Mouse (Mus musculus) embryonic fibroblast, embryonic 13.5 days (primary cell): ENCODE data around the gene Nek11. TPM values are rescaled to one million over a fixed set of nuclear protein-coding genes. Genes with fewer than 3 reads are reported as not detected.

ENCODE experiments used
- H3K27ac ChIP-seq: 2 replicates; pipeline ENCODE4 v1.5.1; 2012; ENCODE audit warnings: low read length, control low read depth, inconsistent platforms; ENCODE audit not compliant: insufficient read depth
- H3K4me1 ChIP-seq: 2 replicates; pipeline ENCODE4 v1.6.1; 2011; ENCODE audit warnings: low read length; ENCODE audit not compliant: control insufficient read depth, insufficient read depth
- H3K4me3 ChIP-seq: 2 replicates; pipeline ENCODE4 v1.5.1; 2011; ENCODE audit warnings: mild to moderate bottlenecking, control low read depth, low read length; ENCODE audit not compliant: insufficient read depth
- CTCF ChIP-seq: IDR thresholded peaks from 2 replicates; pipeline ENCODE4 v1.5.1; 2011; ENCODE audit warnings: mild to moderate bottlenecking, control low read depth, low read length, moderate library complexity, borderline replicate concordance; ENCODE audit not compliant: insufficient read depth
- POLR2A ChIP-seq: IDR thresholded peaks from 2 replicates; pipeline ENCODE4 v1.6.1; 2011; ENCODE audit warnings: low read depth, mild to moderate bottlenecking, control low read depth, low read length, moderate library complexity
- polyA plus RNA-seq: library from polyadenylated mRNA; stranded (reverse); fragments of >200 nt; gene quantifications from 2 replicates; pipeline ENCODE4 v1.2.4, GENCODE M21; 2011; ENCODE audit warnings: low read depth; ENCODE audit not compliant: missing spikeins, insufficient read length

The Nek11 gene
- polyA plus RNA-seq, 1 experiment = 0.54 TPM

DNA sequence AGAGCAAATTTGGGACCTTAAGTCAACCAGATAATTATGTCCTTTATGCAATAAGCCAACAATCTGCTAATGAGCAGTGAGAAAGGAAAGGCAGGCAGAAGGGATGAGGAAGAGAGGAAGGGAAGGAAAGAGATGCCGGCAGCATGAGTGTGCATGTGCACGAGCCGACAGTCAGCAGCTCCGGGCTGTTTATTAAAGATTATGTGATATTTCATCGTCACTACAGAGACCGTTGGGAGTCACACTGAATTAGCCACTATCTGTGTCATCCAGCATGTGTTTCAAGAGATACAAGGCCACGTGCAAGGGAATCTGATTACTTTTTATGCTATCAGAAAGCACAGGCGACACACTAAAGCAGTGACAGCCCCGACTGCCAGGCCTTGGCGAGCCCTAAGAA lies 73.5 kb downstream of the Nek11 start:
- H3K4me1 ChIP-seq = no peaks in the 10 kb centered on the region
- H3K27ac ChIP-seq = no peak overlapping the region
- TF ChIP-seq CTCF = no peak
- TF ChIP-seq POLR2A = no peak
- no peak overlapping the region for H3K4me3 ChIP-seq

GRCm38 (mm10) chr9:105313250-105313649 lies 82.1 kb downstream of the Nek11 start:
- H3K4me1 ChIP-seq = no peaks in the 10 kb centered on the region
- no peak overlapping the region for H3K27ac ChIP-seq
- H3K4me3 ChIP-seq = no peak overlapping the region
- TF ChIP-seq CTCF = no peak

DNA sequence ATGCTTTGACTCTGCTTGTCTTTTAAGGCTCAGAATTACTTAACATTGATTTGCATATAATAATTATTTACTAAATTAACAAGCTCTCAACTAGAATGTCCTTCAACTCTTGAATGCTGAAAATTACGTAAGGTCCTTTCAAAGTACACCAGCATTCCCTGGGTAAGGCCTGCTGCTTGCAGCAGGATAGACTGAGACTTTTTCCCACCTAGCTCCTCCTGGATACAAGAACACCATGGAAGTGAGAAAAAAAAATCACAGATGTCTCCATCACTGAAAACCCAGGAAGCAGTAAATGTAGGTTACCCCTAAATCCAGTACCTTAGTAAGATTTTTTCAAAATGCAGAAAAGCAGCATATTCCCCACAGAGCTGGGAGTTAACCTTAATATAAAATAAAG lies 82.6 kb downstream of the Nek11 start:
- Histone ChIP-seq H3K27ac (no peak overlapping the region), H3K4me1 (no peaks in the 10 kb centered on the region), H3K4me3 (no peak overlapping the region)
- TF ChIP-seq CTCF (no peak), POLR2A (no peak)

GRCm38 (mm10) chr9:105309553-105310281 lies 85.6 kb downstream of the Nek11 start:
- Histone ChIP-seq H3K27ac (no peak overlapping the region), H3K4me3 (no peak overlapping the region), H3K4me1 (no peaks in the 10 kb centered on the region)
- TF ChIP-seq POLR2A = no peak
- TF ChIP-seq CTCF = no peak

DNA sequence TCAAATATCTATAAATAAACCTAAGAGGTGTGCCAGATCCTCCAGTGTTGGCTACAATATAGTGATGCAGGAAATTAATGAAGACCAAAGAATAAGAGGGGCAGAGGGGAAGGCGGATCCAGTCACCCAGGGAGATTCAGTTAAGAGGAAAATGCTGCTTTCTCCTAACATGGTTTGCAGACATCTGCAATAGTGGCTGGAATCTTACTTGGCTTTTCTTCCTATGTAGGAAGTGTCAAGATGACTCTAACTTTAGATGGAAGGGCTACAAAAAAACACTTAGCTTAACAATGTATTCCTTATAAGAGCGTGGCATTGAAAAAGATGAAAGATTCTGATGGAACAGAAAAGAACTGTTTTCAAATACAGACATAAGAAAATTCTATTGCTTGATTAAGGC lies 89.3 kb downstream of the Nek11 start:
- Histone ChIP-seq H3K4me1 (no peaks in the 10 kb centered on the region), H3K4me3 (no peak overlapping the region), H3K27ac (no peak overlapping the region)
- TF ChIP-seq POLR2A (no peak), CTCF (no peak)

DNA sequence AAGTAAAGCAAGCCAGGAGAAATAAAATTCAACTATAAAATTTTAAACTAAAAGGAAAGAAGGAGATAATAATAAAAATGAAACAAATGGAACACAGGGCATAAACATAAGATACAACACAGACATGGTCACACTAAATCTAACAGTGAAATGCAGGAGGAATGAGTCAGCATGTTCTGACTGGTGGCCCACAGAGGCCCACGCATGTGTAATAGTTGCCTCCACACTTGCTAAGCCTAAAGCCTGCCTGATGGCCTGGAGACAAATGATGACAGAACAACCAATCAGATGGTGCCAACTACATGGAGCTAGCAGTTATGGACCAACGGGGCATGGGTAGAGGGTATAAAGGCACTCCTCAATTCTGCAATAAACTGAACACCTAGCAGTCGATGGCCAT lies 93.1 kb downstream of the Nek11 start:
- TF ChIP-seq CTCF (no peak), POLR2A (no peak)
- Histone ChIP-seq H3K27ac (no peak overlapping the region), H3K4me3 (no peak overlapping the region), H3K4me1 (no peaks in the 10 kb centered on the region)

GRCm38 (mm10) chr9:105301396-105301795 lies 93.9 kb downstream of the Nek11 start:
- TF ChIP-seq POLR2A = no peak
- no peak for TF ChIP-seq CTCF
- no peak overlapping the region for H3K27ac ChIP-seq

DNA sequence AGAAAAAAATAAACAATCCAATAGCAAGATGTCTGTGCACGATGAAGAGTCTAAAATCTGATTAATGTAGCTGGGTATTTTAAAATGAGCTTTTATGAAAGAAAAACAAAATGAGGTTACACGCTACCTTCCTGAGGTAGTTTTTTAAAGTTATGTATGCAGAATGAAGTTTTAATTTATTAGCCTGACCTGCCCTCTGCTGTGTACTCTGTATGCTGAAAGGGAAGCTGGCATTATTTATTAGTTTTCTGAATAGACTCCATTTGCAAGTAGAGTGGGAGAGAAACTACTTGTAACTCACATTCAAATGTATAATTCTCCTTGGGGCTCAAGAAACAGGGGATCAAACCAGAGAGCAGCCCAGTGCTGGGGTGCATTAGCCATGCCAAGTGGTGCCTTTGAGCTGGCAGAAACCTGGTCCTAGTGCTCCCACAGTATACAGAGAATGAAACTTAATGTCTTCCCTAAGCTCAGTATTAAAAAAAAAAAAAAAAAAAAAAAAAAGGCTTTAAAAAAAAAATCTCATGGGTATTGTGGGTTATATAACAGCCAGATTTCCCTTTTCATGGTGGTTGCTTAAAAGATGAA lies 94.5 kb downstream of the Nek11 start:
- TF ChIP-seq POLR2A = no peak
- Histone ChIP-seq H3K4me3 (no peak overlapping the region), H3K27ac (no peak overlapping the region), H3K4me1 (no peaks in the 10 kb centered on the region)

More at GRCm38 (mm10) chr9:105301396-105301795, 93.9 kb downstream of the Nek11 start:
- H3K4me3 ChIP-seq = no peak overlapping the region
- H3K4me1 ChIP-seq = no peaks in the 10 kb centered on the region

DNA sequence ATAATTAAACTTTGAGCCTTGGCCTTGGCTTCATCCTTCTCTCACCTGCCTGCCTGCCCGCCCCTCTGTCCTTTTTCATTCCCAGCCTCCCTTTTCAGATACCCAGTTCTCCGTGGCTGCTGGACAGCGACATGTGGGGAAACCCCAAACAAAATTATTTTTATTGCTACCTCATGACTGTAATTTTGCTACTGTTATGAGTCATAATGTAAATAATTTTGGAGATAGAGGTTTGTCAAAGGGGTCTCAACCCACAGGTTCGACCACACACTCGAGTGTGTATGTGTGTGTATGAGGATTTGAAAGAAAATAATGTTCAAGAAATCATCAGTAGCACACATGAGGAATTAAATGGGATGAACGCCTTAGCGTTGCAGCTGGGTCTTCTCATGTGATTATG lies 110.7 kb downstream of the Nek11 start:
- Histone ChIP-seq H3K27ac (no peak overlapping the region), H3K4me3 (no peak overlapping the region), H3K4me1 (no peaks in the 10 kb centered on the region)
- TF ChIP-seq POLR2A (no peak), CTCF (no peak)

- TF ChIP-seq POLR2A = no peak
- TF ChIP-seq CTCF = 0 out of 2 replicates have a peak, but pooled peaks have one; percentile 22
- Histone ChIP-seq H3K27ac (no peak overlapping the region), H3K4me1 (no peaks in the 10 kb centered on the region), H3K4me3 (no peak overlapping the region)
Observed at GRCm38 (mm10) chr9:105282725-105283124, 112.6 kb downstream of the Nek11 start.
